Comparison of ENCODE assay signal across 10 mouse cellular contexts in the genomic region with DNA sequence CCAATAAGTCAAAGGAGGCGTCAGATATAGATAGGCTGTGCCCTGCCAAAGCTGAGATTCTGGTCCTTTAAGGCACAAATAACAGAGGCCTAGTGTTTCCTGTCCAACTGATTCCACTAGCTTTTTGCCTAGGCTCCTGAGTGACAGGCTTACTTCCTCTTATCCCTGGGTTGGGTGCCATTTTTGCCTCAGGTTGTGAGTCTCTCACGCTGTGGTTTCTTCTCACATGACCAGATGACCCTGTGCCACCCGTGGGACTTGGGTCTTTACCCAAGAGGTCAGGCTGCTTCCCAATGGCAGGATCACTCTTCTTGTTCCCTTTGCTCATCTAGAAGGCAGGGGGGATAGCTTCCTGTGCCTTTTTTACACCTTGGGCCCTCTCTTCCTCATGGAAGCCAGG.
"Had no signal": no experiment of that assay in that cellular context is flagged by ENCODE, and none has a peak within 500 bp of the region (broad histone marks: within the 10 kb centered on the region; RNA-seq: fewer than 3 reads in every experiment).

No protein-coding gene starts in this region.

- H3K4me1 ChIP-seq: kidney, embryonic 15.5 days; liver, embryonic 13.5 days had no signal

- H3K27me3 ChIP-seq: kidney, embryonic 15.5 days; liver, embryonic 13.5 days had no signal

- H3K27ac ChIP-seq: kidney, embryonic 15.5 days; liver, embryonic 13.5 days had no signal

- H3K9me3 ChIP-seq: kidney, embryonic 15.5 days; liver, embryonic 13.5 days had no signal

- DNase-seq: kidney, adult 2 months; kidney, postnatal 10 days; kidney, postnatal 36 days; liver, embryonic 13.5 days; lung, adult 2 months; lung, postnatal 14 days; lung, postnatal 4 days; midbrain, embryonic 14.5 days; thymus, postnatal 36 days had no signal

- H3K4me3 ChIP-seq: kidney, embryonic 15.5 days; liver, embryonic 13.5 days had no signal
